Mouse (Mus musculus) liver, embryonic 14.5 days (tissue): Measurements from ENCODE around the gene Parp3.

Experiments
- CTCF ChIP-seq: IDR thresholded peaks from 2 replicates; pipeline ENCODE4 v1.5.1; 2016; ENCODE audit warnings: antibody characterized with exemption, low read depth, control low read depth
- EP300 ChIP-seq: IDR thresholded peaks from 2 replicates; pipeline ENCODE4 v1.6.1; 2016; ENCODE audit warnings: antibody characterized with exemption, low read depth

- TF ChIP-seq CTCF (no peak), EP300 (no peak)
These were observed 8.3 kb upstream of the Parp3 start for GRCm38 (mm10) chr9:106485076-106485475.
